Mouse (Mus musculus): ENCODE measurements around the gene Camsap2.

DNA sequence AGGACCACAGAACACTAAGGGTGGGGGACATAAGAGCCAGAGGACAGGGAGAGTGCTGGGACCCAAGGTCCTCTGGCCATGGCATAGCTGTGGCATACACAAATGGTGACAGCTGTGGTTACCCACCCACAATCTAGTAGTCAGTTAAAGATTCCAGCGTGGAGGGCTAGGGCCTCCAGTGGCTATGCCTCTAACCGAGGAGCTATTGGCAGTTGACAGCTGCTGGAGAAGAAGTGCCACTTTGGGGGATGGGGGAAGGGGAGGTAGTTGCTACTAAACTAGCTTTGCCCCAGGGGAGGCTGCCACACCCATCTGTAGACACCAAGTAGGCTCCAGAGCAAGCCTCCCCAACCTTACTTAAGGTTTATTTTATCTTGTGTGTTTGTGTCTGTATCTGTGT is 92.4 kb downstream of the Camsap2 start:
- TF ChIP-seq CTCF (IDR thresholded peaks at IDR 0.05; ENCODE audit: insufficient read depth, low read length) (no peak), POLR2A (IDR thresholded peaks at IDR 0.05; ENCODE audit: borderline replicate concordance, extremely low read depth, low read depth, low read length) (no peak)
